Mouse (Mus musculus) ovary, postnatal 10 days (tissue): ENCODE data around the gene Apba1.

ENCODE experiments used
- DNase-seq: peaks from one replicate; pipeline ENCODE4 v3.0.0; 2022; ENCODE audit warnings: low spot score

Apba1 gene

DNA sequence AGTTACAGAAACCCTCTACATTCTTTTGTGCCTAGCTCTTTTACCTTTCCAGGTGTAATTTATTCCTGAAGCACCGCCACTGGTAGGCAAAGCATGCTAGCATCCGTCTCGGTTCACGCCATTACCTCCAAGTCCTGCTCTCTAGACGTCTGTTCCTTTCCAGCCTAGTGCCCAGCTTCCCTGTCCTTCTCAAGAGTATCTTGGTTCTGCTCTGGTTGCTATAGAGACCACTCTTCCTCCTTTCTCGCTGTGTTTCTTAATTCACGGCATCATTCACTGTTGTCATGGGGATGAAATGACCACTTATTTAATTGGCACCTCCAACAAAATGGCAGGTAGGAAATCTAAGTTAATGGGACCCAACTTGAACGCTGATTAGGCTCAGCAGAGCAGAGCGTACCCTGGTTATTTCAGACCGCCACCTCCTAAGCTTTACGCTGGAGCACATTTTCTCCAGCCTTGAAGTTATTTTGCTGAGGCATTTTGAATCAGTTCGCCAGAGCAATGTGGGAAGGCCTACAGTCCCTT is 182.8 kb downstream of the Apba1 start:
- DNase-seq, result no peak

DNA sequence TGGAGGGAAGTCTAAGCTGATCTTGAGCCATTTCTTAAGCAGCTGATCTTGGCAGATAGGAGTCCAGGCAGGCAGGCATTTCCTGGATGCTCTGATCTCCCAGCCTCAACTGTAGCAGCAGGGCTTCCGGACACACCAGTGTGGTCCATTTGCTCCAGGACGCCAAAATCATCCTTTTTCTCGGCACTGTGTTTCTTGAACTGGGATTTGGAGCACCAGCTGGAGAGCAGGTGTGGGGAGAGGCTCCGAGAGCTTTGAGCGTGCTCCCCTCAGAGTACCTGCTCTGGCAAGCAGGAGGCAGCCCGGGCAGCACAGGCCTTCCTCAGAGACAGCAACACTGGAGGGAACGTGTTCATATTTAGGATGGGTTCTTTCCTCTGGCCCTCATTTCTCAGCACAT is 184.2 kb downstream of the Apba1 start:
- no peak for DNase-seq

DNA sequence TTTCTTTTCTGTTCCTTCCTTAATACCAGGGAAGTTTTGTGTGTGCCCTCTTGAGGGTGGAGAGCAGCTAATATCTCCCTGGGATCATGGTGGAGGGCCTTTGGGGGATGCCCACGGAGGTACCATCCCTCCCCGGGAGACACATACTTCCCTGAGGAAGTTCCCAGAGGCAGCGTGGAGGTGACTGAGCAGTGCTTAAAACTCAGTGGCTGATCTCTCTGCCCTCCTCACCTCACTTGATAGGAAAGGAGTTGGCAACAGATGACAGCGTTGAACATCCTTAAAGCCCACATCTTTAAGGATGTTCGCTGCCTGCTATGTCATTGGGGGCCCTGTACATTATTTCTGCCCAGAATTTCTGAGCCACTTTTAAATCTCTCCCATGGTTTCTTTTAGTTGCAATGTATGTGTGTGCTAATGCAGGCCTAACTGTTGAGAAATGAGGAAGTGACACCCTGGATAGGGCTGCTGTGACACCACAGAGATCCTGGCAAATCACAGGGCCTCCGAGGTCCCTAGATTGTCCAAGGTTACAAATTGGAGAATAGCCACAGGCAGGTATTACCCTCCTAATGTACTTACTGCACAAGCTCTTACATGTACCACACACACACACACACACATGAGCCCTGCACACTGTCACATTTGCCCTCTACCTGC is 187.5 kb downstream of the Apba1 start:
- DNase-seq, result no peak

DNA sequence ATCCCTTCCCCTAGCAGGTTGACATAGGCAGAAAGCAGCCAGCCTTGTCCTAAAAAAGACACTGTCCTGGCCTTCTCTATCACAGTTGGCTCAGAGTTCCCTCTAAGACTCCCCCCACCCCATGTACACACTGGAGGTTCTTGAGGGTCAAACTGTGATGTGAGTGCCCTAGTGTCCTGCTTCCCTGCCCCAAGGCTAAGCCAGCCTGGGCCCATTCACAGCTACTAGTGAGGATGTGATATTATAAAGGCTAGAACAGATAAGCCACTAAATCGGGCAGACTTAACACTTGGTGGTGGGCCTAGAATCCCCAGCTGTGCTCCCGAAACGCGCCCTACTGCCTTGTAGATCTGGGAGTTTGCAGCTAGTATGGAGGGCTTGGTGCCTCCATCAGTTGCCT is 188.1 kb downstream of the Apba1 start:
- no peak for DNase-seq

DNA sequence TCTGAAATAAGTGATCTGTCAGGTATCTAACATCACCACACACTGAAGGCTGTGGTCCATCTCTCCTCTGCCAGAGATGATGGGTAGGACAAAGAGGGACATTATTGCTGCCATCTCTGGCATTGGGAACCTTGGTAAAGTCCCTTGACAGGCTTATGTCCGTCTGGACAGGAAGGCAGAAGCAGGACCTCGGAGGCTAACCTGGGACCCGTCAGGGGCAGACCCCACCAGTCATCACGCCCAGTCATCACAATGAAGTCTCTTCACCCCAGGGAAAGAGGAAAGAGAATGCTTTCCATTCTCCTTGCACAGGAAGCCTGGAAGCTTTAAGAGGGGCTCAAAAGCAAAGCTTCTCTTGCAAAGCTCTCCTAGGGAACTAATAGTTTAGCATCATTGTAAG is 189.2 kb downstream of the Apba1 start:
- DNase-seq, result no peak

DNA sequence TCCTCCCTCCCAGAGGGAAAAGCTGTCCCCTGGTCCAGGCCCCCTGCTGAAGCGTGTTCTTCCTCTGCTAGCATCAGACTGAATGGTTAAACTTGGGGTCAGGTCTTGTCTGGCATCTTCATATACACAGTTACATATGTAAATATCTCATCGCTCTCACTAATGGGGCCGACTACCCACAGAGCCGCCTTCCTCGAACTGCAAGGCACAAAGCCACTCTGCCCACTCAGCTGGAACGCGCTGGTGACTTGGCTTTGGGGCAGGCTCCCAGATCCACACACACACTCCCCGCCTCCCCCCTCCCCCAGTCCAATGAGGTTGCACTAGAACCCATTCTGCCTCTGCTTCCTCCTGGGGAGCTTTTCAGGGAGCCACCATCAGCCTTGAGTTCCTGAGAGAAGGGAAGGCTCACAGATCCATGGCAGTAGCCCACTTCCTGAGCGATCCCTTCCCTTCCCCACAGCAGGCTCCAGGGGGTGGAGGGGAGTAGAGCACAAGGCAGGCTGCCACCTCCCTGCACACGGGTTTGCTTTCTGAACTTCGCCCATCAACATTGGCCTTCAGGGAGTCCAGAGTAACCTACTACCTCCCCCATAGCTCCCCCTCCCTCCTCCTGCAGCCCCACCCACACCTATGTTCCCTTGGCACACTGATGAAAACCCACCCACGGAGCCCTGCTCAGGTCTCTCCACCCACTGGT is 189.8 kb downstream of the Apba1 start:
- DNase-seq, result no peak

DNA sequence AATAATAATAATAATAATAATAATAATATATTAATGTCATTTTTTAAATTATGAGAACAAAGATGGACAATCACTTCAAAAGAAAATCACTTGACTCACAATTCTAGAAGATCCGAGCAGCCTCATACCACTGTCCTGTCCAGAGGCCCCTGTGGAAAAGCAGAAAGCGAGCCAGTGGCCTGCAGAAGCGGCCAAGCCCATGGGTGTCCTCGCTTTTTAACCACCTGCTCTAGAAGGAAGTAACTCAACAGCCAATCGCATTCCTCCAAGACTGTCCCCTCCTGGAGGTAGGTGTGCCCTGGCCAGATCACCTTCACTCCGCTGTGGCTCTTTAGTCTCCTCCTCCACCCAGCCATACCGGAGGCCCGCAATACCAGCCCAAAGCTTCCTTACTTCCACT is 196.8 kb downstream of the Apba1 start:
- DNase-seq, result no peak

DNA sequence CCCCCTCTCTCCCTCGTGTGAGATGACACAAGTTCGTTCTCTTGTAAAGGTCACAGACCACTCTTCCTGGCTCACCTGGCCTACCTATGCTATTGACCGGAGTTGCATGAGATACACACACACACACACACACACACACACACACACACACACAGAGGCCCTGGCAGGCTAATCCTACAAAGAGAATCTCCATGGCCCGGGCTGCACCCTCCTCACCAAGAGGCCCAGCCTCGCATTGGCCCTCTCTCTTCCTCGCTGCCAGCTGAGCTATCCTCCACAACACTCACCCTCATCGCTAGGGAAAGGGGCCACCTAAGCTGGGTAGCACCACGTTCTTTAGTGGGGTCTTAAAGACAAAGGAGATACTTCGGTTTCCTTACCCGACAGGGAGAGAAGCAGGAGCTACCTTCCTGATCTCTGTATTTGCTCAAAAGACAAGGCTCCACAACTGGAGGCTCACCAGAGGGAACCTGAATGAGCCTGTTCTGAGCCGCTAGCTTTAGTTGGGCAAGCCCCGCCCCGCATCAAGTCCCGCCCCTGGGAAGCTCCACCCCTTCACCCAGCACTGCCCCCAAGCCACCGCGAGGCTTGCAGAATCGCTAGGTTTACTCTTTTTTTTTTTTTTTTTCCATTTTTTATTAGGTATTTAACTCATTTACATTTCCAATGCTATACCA is 197.8 kb downstream of the Apba1 start:
- no peak for DNase-seq

DNA sequence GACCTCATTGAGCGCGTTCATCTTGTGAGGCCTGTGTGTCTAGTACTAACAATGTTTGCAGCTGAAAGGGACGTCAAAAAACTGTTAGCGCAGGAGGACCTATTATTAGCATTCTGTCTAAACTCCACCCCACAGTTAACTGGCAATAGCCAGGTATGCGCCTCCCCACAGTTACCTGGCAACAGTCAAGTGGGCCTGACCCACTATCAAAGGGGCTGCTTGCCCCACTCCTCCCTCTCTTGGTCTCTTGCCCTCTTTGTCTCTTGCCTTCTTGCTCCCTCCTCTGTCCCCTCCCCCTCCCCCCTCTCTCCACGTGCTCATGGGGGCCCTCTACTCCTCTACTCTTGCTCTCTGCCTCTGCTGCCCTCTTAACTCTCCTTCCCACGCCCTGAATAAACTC is 198.9 kb downstream of the Apba1 start:
- no peak for DNase-seq

DNA sequence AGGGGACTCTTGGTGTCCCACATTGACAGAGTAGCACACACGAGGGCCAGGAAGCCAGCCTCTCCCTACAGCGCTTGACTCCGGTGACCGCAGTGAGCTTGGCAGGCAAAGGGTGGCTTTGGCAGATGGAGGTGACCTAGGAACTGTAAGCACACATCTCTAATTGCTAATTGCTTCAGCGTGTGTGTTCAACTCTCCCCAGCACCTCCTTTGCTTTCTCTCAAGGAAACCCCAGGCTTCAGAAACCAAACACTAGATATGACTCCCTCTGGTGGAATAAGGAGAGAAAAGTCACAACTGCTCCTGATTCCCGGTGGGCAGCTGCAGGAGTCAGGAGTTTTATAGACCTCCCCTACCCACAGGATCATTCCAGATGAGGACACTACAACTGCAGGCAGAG is 200.2 kb downstream of the Apba1 start:
- no peak for DNase-seq

DNA sequence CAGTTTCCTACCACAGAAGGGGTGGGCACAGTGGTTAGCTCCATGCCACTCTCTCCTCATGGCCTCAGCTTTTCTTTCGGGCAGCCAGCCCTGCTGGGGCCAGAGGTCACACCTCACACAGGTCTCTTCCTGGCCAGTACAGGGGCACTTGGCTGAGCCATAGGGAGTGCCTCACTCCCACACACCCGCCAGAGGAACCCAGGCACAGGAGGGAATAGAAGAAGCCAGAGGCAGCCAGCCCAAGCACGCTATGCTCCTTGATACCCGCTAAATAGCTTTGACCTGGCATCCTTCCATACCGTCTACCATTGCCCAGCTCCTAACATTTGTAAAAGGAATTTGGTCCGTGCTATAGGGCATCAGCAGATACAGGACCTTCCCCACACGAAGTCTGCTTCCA is 201.2 kb downstream of the Apba1 start:
- DNase-seq, result no peak

DNA sequence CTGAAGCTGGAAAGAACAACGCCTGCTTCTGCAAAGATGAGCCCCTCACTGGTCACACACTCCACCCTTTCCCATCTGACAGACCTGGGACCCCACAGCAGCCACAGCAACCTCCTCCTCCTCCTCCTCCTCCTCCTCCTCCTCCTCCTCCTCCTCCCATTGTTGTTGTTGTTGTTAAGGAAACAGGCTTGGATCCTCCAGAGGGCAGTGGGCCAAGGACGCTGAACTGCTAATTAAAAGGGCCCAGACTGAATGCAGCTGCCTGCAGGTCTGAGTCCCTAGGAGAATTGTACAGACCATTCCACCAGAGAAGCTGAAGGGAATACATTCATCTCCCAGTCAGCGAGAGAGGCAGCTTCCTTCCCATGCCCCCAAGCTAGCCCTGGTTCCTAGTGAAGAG is 201.6 kb downstream of the Apba1 start:
- DNase-seq, result no peak

DNA sequence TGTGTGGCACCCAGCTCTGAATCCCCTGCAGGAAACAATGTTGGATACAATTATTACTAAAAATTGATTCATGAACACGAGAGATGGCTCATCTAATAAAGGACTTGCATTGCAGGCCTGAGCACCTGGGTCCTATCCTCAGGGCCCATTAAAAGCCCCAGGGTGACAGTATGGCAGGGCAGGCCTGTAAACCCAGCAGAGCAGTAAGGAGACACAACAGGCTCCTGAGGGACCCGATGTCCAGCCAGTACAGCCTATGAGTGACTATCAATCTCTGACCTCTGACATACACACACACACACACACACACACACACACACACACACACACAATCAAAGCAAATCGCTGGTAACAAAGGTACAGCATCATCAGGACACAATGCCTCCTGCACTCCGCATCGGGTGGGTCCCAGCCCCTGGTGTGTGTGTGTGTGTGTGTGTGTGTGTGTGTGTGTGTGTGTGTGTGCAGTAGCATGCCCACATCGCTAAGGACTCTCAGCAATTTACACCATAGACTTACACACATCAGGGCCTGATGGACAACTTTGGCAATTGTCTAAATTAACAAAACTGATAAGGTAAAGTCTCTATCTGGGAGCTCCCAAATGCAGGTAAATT is 202.3 kb downstream of the Apba1 start:
- DNase-seq, result no peak

DNA sequence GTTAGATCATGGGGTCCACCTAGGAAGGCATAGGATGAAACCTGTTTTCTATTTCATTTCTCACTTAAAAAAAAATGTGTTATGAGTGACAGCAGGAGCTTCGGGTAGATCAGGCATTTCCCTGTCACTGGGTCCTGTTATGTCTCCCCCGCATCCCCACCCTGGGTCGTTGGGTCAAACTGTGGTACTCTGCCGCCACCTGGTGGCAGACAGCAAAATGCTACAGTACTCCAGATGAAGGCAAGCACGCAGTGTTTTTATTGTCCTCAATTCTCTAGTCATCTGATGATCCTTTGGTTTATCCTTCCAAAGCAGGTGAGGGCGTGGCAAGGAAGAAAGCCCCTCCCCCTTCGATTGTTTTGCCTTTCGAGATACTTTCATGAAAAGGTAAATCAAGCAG is 202.8 kb downstream of the Apba1 start:
- no peak for DNase-seq

DNA sequence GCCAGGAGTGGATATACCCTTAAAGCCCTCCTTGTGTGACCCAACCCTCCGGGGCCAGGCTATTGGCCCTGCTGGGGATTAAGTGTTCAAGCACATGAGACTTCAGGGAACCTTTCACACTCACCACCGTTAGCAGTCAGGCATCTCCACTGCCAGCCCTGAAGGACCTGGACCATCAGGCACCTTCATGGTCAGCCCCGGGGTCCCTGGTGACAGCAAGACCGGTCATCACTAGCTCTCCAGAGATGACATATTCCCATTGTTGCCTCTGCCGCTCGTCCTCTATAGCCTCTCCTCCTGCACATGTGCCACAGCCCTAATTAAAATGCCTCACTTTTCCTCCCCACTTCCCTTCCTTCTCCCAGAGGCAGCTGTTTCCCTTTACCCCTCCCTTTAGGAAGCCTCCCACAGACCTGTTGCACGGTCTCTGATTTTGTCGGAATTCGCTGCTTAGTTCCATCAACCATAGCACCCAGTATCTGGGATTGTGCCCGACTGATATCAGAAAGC is 205.8 kb downstream of the Apba1 start:
- DNase-seq, result no peak

DNA sequence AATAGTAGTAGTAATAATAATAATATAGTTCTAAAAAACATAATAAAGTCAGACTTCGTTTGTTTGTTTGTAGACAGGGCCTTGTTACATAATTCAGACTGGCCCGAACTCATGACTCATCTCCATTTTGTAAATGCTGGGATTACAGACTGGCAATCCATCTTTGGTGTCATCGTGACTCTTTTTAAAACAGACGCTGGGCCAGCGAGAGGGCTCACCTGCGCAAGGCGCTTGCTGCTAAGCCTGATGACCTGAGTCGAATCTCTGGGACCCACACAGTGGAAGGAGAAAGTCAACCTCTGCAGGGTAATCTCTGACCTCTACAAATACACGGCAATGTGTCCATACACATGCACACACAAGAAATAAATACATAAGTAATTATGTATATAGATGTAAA is 207.7 kb downstream of the Apba1 start:
- no peak for DNase-seq

DNA sequence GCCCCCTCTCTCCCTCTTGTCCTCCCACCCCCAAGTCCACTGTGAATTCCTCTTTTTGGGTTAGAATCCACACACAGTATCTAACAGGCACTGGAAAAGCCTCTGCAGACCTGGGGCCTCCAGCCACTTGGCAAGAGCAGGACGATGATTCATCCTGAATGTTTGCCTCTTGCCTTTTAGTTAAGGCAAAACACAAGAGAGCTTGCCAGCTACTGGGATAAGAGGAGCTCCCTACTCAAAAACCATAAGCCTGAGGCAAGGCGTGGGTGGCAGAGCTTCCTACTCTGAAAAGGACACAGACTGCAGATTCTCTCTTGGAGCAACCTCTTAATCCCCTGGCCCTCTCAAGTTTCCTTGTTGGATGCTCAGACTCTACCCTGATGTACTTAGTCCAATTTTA is 208.5 kb downstream of the Apba1 start:
- no peak for DNase-seq

DNA sequence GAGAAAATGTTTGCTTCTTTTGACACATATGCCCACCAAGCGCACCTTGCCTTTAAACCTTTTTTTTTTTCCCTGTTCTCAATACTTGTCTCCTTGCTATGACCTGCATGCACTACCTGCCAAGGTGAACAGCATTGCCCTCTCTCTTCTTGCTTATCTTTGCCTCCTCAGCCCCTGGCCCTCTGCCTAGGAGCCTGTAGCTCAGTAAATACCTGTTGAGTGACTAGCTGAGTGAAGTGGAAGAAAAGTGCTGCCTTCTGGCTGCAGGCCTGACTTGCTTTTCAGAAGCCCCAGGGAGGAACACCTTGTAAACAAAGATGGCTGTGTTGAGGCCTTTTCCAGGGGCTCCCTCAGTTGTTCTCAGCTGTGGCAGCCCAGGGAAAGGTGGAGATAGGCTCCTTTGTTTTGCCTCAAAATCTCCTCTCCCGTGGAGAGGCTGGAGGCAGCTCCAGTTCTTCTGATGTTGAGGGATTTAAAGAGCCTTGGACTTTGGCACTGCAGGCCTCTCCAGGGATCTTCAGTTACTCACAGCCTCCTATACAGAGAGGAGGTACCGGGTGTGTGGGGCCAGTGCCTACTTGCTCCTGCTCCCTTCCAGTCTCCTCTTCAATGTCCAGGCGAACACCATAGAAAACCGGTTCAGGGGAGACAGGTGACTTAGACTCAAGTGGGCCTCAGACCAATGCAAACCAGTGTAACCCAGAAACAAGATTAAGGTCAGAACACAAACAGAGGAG is 209.6 kb downstream of the Apba1 start:
- no peak for DNase-seq

DNA sequence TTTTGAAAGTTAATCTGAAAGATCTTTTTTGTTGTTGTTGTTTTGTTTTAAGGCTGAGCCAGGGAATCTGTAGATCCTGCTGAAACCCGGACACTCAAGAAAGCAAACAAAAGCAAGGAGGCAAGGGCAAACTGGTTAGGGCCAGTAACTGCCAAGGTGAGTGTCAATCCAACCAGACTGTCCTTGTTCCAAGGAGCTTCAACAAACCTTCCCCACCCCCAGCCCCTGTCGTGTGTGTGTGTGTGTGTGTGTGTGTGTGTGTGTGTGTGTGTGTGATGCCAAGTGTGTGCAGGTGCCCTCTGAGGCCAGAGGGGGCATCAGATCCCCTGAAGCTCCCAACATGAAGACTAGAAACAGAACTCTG is 210.2 kb downstream of the Apba1 start:
- DNase-seq, result no peak

DNA sequence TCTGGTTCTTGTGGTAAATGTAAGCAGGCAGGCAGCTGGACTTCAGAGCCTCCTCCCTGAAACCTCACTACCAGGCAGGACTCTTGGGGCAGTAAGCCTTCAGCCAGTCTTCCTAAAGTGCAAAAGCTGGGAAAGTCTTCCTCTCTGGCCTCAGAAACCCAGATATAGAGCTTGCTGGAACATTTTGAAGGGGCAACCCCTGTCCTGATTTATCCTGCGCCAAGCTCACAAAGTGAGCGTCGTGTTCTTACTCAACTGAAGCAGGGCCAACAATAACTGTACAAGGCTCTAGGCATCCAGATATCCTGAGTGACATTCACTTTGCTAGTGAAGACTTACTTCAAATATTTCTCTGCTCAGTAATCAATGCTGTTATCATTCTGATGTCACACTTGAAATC is 211.7 kb downstream of the Apba1 start:
- DNase-seq, result no peak

DNA sequence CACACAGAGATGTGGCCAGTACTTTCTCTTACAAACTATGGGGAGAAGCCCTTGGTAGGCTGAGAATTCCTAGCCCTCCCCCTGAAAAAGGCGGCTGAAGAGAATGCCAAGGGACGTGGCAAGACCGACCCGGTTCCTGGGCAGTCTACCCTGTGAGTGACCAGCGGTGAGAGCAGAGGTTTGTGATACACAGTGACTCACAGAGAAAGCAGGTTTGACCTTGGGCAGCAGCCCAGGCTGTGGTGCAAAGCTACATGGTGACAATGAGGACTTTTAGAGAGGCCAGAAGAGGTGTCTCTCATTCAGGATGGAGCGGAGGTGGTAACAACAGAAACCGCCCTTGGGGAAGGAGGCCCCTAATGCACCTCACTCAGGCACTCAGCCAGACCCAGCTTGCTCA is 212.7 kb downstream of the Apba1 start:
- no peak for DNase-seq
